Mouse (Mus musculus): Measurements from ENCODE around the gene Pde3b. TPM values are rescaled to one million over a fixed set of nuclear protein-coding genes. Genes with fewer than 3 reads are reported as not detected.

The Pde3b gene
- polyA plus RNA-seq, 1 experiment from 2014 or later: 21.1 TPM

DNA sequence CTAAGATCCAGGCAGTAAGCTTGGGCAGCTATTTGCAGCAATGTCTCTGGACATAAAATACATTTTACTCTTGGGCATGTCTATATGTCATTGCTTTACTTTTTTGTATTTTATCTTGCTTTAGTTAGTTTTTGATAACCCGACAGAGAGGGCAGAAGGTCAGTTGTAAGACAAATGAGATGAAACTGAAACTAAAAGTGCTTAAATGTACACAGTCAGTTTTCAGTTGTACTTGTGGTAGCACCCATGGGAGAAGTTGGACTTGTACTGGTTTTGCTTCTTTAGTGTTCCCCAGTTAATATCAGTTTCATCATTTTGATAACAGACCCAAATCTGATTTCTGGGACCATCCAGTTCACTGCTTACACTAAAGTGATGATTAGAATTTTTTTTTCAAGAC is 24.6 kb downstream of the Pde3b start:
- in situ Hi-C loops (cut with MboI; ENCODE audit: low pct_unique_long_range_greater_than_20kb): no loop called here
- no peak for TF ChIP-seq CTCF (IDR thresholded peaks at IDR 0.05)
- H3K27me3 ChIP-seq: no peaks in the 10 kb centered on the region
- ChIA-PET CTCF (no interaction called here), POLR2A (interaction anchor here (1.2 kb wide), 1 partner anchor 24 kb away, joined by 3 read pairs; no protein-coding TSS in a partner anchor)
- ATAC-seq (no peak), DNase-seq (ENCODE audit: low read depth, low spot score) (no peak)

DNA sequence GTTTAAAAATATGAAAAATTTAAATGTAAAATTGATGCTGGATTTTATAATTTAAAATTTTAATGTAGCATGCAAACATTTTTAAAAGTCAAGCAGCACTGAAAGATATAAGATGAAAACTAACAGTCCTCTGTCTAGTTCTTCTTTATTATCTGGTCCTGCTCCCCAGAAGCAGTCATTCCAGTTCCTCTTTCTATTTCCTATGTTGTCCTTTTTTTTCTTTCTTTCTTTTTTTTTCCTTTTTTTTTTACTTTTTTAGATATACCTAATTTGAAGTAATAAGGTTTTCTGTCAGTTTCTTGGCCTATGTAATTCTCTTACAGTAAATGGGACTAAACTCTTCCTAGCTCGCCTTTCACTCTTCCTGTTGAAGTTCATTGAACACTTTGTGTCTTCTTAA is 25.4 kb downstream of the Pde3b start:
- ATAC-seq: no peak

DNA sequence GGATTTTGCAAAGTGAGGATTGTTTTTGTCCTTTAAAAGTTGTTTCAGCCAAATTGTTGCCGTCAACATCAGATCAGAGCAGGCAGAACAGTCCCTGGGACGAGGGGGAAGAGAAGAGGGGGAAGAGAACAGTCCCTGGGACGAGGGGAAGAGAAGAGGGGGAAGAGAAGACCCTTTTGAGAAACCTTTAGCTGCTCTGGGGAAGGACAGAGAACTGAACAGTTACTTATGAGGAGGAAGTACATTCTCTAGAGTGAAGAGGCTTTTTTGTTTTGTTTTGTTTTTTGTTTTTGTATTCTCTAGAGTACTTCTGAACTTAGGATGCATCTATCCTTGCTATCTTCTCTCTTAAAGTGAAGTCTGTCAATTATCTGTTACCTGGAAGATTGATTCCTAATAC is 37.8 kb downstream of the Pde3b start:
- ChIA-PET CTCF (interaction anchor here (1.2 kb wide), 1 partner anchor 24 kb away, joined by 3 read pairs; no protein-coding TSS in a partner anchor), POLR2A (no interaction called here)
- in situ Hi-C loops (cut with MboI; ENCODE audit: low pct_unique_long_range_greater_than_20kb): no loop called here
- H3K27me3 ChIP-seq: no peaks in the 10 kb centered on the region
- no peak for DNase-seq (ENCODE audit: low read depth, low spot score)
- no peak for TF ChIP-seq CTCF (IDR thresholded peaks at IDR 0.05)
- no peak for ATAC-seq

More for the DNA sequence above, 25.4 kb downstream of the Pde3b start:
- no peak for TF ChIP-seq CTCF (IDR thresholded peaks at IDR 0.05)
- no peak for DNase-seq (ENCODE audit: low read depth, low spot score)
- POLR2A ChIA-PET: no interaction called here
- H3K27me3 ChIP-seq: no peaks in the 10 kb centered on the region
- in situ Hi-C loops (cut with MboI; ENCODE audit: low pct_unique_long_range_greater_than_20kb): no loop called here
- CTCF ChIA-PET: no interaction called here

DNA sequence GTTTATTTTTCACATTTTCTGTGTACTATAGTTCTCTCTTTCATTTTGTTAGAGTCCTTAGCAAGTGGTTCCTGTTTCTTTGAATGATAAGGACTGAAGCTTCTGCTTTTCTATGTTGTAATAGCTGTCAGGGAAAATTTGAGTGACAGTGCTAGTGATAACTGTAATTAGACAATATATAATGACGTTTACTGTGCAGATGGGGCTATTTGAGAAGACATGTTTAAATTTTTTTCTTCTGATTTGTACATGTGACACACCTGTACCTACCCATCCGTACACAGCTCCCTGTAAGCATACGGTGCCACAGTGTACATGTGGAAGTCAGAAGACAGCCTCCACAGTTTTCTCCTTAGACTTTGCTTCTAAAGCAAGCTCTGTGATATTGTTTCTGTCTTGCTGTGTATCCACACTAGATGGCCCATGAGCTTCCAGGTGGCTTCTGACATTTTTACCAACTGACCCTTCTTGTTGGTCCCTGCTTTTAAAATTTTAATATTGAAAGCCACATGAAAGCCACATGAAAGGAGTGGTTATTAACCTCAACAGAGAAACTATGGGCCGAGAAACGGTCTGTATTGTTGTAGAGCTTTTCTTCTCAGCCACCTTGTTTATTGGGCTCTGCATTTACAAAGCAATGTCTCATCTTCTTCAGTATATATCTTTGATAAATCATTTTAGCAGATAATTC is 38.4 kb downstream of the Pde3b start:
- no peak for DNase-seq (ENCODE audit: low read depth, low spot score)
- no peak for TF ChIP-seq CTCF (IDR thresholded peaks at IDR 0.05)
- no peak for ATAC-seq
- ChIA-PET POLR2A (no interaction called here), CTCF (interaction anchor here (1.2 kb wide), 1 partner anchor 25 kb away, joined by 3 read pairs; no protein-coding TSS in a partner anchor)
- in situ Hi-C loops (cut with MboI; ENCODE audit: low pct_unique_long_range_greater_than_20kb): no loop called here
- no peaks in the 10 kb centered on the region for H3K27me3 ChIP-seq

DNA sequence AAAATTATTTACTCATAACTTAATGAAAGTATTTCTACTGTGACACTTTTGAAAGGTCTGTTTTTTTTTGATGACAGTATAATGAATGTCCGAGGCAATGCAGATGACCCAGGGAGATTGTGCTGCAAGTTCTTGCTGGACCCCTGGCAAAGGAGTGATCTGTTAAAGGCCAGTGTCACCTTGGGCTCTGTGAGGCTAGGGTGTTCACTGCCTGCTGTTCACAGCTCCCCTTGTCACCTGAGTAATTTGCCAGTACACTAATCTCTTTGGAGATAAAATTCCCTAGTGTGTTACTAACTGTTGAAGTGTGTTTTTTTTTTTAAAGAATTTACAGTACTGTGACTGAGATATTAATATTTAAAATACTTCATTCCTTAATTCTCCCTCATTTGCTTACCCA is 39.8 kb downstream of the Pde3b start:
- ChIA-PET POLR2A (no interaction called here), CTCF (no interaction called here)
- no peaks in the 10 kb centered on the region for H3K27me3 ChIP-seq
- no peak for ATAC-seq
- no peak for DNase-seq (ENCODE audit: low read depth, low spot score)
- in situ Hi-C loops (cut with MboI; ENCODE audit: low pct_unique_long_range_greater_than_20kb): no loop called here
- TF ChIP-seq CTCF (IDR thresholded peaks at IDR 0.05): no peak

DNA sequence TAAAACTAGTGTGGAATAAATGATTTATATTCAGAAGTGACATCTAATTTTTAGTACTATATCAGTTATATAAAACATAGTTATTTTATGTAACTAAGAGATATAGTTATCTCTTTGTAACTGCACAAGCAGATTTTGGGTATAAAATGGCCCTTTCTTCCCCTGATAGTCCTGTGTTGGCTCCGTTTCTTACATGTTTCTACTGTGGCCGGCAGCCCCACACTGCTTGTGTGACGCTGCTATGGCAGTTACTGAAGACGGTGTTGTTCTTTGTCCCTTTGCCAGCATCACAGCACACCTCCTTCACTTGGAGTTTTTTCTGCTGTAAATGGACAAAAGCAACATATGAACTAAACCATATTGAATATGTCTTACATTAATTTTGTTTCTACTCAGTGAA is 41.8 kb downstream of the Pde3b start:
- H3K27me3 ChIP-seq: no peaks in the 10 kb centered on the region
- DNase-seq (ENCODE audit: low read depth, low spot score) (no peak), ATAC-seq (no peak)
- in situ Hi-C loops (cut with MboI; ENCODE audit: low pct_unique_long_range_greater_than_20kb): no loop called here
- ChIA-PET POLR2A (no interaction called here), CTCF (no interaction called here)
- TF ChIP-seq CTCF (IDR thresholded peaks at IDR 0.05): no peak

DNA sequence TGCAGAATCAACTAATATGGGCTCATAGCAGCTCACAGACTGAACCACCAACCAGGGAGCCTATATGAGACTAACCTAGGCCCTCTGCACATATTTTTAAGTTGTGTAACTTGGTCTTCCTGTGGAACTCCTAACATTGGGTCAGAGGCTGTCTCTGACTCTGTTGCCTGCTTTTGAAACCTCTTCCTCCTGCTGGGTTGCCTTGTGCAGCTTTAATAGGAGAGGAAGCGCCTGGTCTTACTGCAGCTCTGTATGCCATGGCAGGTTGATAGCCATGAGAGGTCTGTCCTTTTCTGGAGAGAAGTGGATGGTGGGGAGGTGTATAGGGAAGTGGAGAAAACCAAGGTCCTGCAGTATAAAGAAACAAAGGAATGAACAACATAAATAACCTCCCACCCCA is 44.8 kb downstream of the Pde3b start:
- in situ Hi-C loops (cut with MboI; ENCODE audit: low pct_unique_long_range_greater_than_20kb): no loop called here
- ChIA-PET POLR2A (no interaction called here), CTCF (no interaction called here)
- no peak for DNase-seq (ENCODE audit: low read depth, low spot score)
- no peak for TF ChIP-seq CTCF (IDR thresholded peaks at IDR 0.05)
- no peaks in the 10 kb centered on the region for H3K27me3 ChIP-seq
- ATAC-seq: no peak

DNA sequence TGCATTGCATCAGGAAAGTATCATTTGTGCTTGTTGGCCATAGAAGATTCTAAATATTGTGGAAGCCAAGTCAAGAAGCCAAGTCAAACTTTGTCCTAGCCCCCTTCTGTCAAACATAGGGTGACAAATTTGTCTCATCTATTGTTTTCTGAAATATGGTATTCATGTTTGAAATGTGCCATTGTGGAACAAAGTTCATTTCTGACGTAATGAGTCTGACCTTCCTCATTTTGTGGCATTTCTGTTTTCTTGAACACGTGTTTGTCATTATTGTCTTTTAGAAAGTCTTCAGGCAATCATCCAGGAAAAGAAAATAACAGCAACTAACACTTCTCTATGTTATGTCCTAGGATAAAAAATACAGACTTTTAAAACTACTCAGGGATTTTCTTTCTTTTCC is 46.6 kb downstream of the Pde3b start:
- no peak for DNase-seq (ENCODE audit: low read depth, low spot score)
- in situ Hi-C loops (cut with MboI; ENCODE audit: low pct_unique_long_range_greater_than_20kb): no loop called here
- ATAC-seq: no peak
- no peaks in the 10 kb centered on the region for H3K27me3 ChIP-seq
- ChIA-PET POLR2A (no interaction called here), CTCF (no interaction called here)
- TF ChIP-seq CTCF (IDR thresholded peaks at IDR 0.05): no peak

DNA sequence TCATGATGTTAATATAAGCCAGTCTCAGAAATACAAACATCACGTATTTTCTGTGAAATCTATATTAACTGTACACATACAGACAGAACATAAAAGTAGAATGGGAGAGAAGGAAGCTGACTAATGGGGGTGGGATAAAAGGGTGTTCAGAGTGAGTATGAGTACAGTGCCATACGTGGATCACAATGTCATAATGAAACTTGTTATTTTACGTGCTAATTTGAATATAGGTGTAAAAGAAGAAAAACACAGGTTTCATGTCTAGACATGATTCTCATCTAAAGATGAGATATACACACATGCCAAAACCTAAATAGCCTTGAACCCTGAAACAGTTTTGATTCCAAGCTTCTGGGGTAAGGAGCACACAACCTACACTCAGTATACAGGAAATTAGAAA is 51.3 kb downstream of the Pde3b start:
- ChIA-PET CTCF (no interaction called here), POLR2A (interaction anchor here (1.0 kb wide), 1 partner anchor 144 kb away, joined by 3 read pairs; no protein-coding TSS in a partner anchor)
- no peak for TF ChIP-seq CTCF (IDR thresholded peaks at IDR 0.05)
- no peak for ATAC-seq
- no peak for DNase-seq (ENCODE audit: low read depth, low spot score)
- H3K27me3 ChIP-seq: no peaks in the 10 kb centered on the region
- in situ Hi-C loops (cut with MboI; ENCODE audit: low pct_unique_long_range_greater_than_20kb): no loop called here

DNA sequence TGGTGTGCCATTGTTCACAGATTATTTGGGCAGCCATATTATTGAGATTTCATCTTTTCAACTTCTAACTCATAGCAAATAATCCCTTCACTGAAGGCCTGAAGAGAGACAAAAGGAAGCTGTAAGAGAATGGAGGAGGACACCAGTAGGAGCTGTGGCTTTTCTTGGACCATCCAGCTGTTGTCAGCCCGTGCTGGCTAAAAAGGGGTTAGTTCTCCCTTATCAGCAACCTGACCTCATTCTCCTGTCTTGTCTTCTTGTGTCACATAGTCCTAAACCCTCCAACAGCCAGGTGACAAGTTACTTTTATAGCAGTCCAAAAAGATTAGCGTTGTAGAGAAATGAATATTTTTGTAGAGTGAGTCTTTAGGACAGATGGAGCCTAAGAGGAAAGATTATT is 57.4 kb downstream of the Pde3b start:
- no peak for DNase-seq (ENCODE audit: low read depth, low spot score)
- ChIA-PET CTCF (interaction anchor here (1.1 kb wide), 1 partner anchor 21 kb away, joined by 3 read pairs; no protein-coding TSS in a partner anchor), POLR2A (no interaction called here)
- no peak for TF ChIP-seq CTCF (IDR thresholded peaks at IDR 0.05)
- no peaks in the 10 kb centered on the region for H3K27me3 ChIP-seq
- in situ Hi-C loops (cut with MboI; ENCODE audit: low pct_unique_long_range_greater_than_20kb): no loop called here
- no peak for ATAC-seq

DNA sequence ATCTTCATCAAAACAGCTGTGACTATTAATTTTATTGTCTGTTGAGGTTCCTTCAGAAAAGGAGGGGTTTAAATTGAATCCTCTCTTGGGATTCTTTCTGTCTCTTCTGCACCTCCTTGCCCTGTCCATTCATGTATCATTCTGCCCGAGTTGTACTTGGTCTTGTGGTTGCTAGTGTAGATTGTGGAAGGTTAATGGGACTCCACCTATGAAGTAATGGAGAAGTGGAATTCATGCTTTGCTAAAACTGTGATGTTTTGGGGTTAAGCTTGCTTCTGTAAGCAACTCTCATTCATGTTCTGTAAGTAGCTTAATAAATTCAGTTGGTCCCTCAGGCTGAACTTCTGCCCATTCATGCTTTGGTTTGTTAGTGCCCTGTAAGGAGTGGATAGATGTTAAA is 59.8 kb downstream of the Pde3b start:
- TF ChIP-seq CTCF (IDR thresholded peaks at IDR 0.05): no peak
- no peaks in the 10 kb centered on the region for H3K27me3 ChIP-seq
- no peak for ATAC-seq
- CTCF ChIA-PET: no interaction called here
- in situ Hi-C loops (cut with MboI; ENCODE audit: low pct_unique_long_range_greater_than_20kb): no loop called here
- POLR2A ChIA-PET: no interaction called here
- no peak for DNase-seq (ENCODE audit: low read depth, low spot score)

DNA sequence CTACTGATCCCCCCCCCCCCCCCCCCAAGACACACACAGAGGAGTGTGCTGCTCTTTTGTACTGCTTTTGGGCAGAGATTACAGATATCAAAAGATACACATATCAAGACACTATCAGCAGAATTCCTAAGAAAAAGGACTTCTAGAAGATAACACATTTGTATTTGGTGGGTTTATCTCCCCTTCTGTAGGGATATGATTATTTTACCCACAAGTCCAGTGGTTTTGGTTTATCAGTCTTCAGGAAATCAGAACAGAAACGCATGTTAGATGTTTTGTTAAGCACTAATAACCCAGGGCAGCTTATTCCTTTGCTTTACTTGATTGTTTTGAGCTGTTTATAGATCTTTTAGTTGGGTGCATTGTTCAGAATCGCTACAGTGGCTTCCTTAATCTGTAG is 62.8 kb downstream of the Pde3b start:
- no peak for DNase-seq (ENCODE audit: low read depth, low spot score)
- ChIA-PET POLR2A (no interaction called here), CTCF (no interaction called here)
- no peak for ATAC-seq
- TF ChIP-seq CTCF (IDR thresholded peaks at IDR 0.05): no peak
- no peaks in the 10 kb centered on the region for H3K27me3 ChIP-seq
- in situ Hi-C loops (cut with MboI; ENCODE audit: low pct_unique_long_range_greater_than_20kb): no loop called here

Data from Patski (cell line).